Comparison of ENCODE assay signal across 18 mouse cellular contexts in the genomic region with DNA sequence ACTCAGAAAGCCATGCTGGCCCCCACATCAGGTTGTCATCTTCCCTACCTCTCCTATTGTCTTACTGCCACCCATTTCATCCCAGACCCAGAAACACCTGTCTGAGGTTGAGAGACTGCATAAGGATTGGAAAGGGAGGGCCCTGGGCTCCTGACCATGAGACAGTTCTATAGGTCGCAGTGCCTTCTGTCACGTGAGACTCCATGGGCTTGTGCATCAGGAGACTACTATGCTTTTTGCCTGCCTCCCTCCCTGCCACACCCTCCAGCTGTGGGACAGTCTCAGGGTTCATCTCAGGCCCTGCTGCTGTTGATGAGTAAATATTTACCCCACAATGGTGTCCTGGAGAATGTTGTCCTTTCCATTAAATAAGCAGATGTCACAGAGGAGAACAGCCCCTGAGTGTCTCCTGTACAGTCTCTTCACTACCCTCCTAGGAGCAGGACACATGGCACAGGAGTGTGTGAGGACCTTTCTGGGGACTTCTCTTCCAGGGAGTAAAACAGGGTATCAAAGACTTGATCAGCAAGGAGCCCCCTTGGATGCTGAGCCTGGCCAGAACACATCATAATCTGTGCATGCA. TPM values are rescaled to one million over a fixed set of nuclear protein-coding genes. Genes with fewer than 3 reads are reported as not detected.
"Had no signal": no experiment of that assay in that cellular context is flagged by ENCODE, and none has a peak within 500 bp of the region (broad histone marks: within the 10 kb centered on the region; RNA-seq: fewer than 3 reads in every experiment).

No protein-coding gene starts in this region.

- H3K4me1 ChIP-seq: stomach, embryonic 15.5 days had no signal

- H3K36me3 ChIP-seq: liver, embryonic 13.5 days; stomach, embryonic 15.5 days had no signal

- H3K4me2 ChIP-seq: liver, embryonic 13.5 days; midbrain, embryonic 11.5 days; stomach, embryonic 15.5 days had no signal

- H3K9ac ChIP-seq: liver, embryonic 13.5 days; stomach, embryonic 15.5 days had no signal

- DNase-seq: kidney, adult 18-20 months; kidney, adult 9 months; layer of hippocampus, postnatal 36 days; liver, embryonic 13.5 days; lung, adult 2 months; lung, postnatal 14 days; midbrain, embryonic 14.5 days; right cerebral cortex, adult 18-20 months; right cerebral cortex, postnatal 14 days; right cerebral cortex, postnatal 4 days; spleen, adult 18-20 months; thymus, adult 2 months; thymus, postnatal 14 days; thymus, postnatal 4 days had no signal

- H3K27ac ChIP-seq: kidney, postnatal 0 days; left cerebral cortex, adult 2 months; liver, embryonic 13.5 days; stomach, embryonic 15.5 days had no signal

- H3K4me3 ChIP-seq: left cerebral cortex, adult 2 months; liver, embryonic 13.5 days; stomach, embryonic 15.5 days had no signal

- H3K27me3 ChIP-seq: liver, embryonic 13.5 days; stomach, embryonic 15.5 days had no signal

- H3K9me3 ChIP-seq: liver, embryonic 13.5 days; stomach, embryonic 15.5 days had no signal

RNA-seq across cellular contexts. Expression of a gene that starts 57.9 kb away (rescaled TPM):
- polyA plus RNA-seq: liver, embryonic 13.5 days had no signal
